Mouse (Mus musculus) lung, postnatal 4 days (tissue): Measurements from ENCODE around the gene Rtn4r.

Experiments used
- DNase-seq, 2 experiments: peaks; one replicate each; pipeline ENCODE4 v3.0.0; 2021

Gene Rtn4r

GRCm38 (mm10) chr16:18159255-18159654 is 31.8 kb downstream of the Rtn4r start:
- DNase-seq: no peak

GRCm38 (mm10) chr16:18159778-18160177 is 32.3 kb downstream of the Rtn4r start:
- peak; percentile 46 to 76 for DNase-seq

GRCm38 (mm10) chr16:18160514-18160913 is 33.1 kb downstream of the Rtn4r start:
- DNase-seq: no peak

- no peak for DNase-seq
Measured at GRCm38 (mm10) chr16:18161190-18161589, 33.7 kb downstream of the Rtn4r start.

- DNase-seq: no peak
Measured at GRCm38 (mm10) chr16:18164642-18165238, 37.3 kb downstream of the Rtn4r start.

GRCm38 (mm10) chr16:18166613-18167190 is 39.3 kb downstream of the Rtn4r start:
- DNase-seq: no peak

GRCm38 (mm10) chr16:18169156-18169555 is 41.7 kb downstream of the Rtn4r start:
- no peak for DNase-seq

- no peak for DNase-seq
Measured at GRCm38 (mm10) chr16:18169776-18170175, 42.3 kb downstream of the Rtn4r start.

GRCm38 (mm10) chr16:18172266-18172855 is 44.9 kb downstream of the Rtn4r start:
- peak; percentile 55 to 78 for DNase-seq

GRCm38 (mm10) chr16:18173231-18173630 is 45.8 kb downstream of the Rtn4r start:
- DNase-seq: no peak

- DNase-seq: no peak
Measured at GRCm38 (mm10) chr16:18173788-18174187, 46.3 kb downstream of the Rtn4r start.

- DNase-seq: no peak
Measured at GRCm38 (mm10) chr16:18175817-18176541, 48.5 kb downstream of the Rtn4r start.

- DNase-seq: no peak
Measured at GRCm38 (mm10) chr16:18176758-18177157, 49.3 kb downstream of the Rtn4r start.

GRCm38 (mm10) chr16:18179591-18179990 is 52.1 kb downstream of the Rtn4r start:
- DNase-seq: no peak

- no peak for DNase-seq
Measured at GRCm38 (mm10) chr16:18181398-18181797, 54.0 kb downstream of the Rtn4r start.

- DNase-seq: no peak
Measured at GRCm38 (mm10) chr16:18182766-18183165, 55.3 kb downstream of the Rtn4r start.

GRCm38 (mm10) chr16:18185715-18186449 is 58.4 kb downstream of the Rtn4r start:
- no peak for DNase-seq

- no peak for DNase-seq
Measured at GRCm38 (mm10) chr16:18186798-18187197, 59.4 kb downstream of the Rtn4r start.

- no peak for DNase-seq
Measured at GRCm38 (mm10) chr16:18187221-18187620, 59.8 kb downstream of the Rtn4r start.

- DNase-seq: no peak
Measured at GRCm38 (mm10) chr16:18191006-18191405, 63.6 kb downstream of the Rtn4r start.

- no peak for DNase-seq
Measured at GRCm38 (mm10) chr16:18194208-18194985, 67.0 kb downstream of the Rtn4r start.

- peak in 1 of 2 experiments; percentile 17 for DNase-seq
Measured at GRCm38 (mm10) chr16:18195068-18195467, 67.6 kb downstream of the Rtn4r start.
